Mouse (Mus musculus): ENCODE results near the gene Sec24a.
A peak's percentile ranks its signal among the peaks of the same experiment; 100 is the strongest.

DNA sequence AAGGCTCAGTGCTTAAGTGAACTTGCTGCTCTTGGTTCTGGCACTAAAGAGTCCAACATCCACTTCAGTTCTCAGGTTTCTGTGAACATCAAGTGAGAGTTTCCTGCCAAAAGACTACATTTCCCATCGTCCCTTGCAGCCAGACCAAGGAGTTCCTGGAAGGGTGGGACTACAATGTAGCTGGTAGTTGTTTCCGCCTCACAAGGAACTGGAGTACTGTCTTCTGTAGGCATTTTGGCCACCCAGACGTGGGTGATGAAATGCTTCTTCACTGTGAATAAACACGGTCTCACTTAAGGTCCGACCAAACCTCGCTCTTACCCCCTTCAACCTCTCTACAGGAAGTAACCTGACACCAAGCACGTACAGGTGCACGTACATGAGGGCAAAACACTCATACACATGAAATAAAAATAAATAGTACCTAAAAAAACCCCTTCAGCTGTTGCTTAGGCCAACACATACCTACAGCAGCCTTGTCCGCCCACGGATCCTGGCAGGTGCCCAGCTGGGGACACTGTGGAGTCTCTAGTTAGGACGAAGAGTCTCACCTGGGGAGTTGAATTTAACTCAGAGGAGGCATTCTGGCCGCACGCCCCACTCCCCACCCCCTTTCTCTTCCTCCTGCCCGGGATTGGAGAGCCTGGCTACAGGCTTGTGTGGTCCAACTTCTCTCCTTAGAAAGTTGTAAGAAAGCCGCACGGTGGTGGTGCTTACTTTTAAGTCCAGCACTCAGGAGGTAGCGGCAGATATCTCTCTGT is 42.0 kb upstream of the Sec24a start:
- TF ChIP-seq CHD2 (IDR thresholded peaks at IDR 0.05; ENCODE audit: low read depth, low read length) (no peak), ZNF384 (IDR thresholded peaks at IDR 0.05; ENCODE audit: low read depth, low read length) (peak; percentile 54; the same call in 1 of the 2 replicates), HCFC1 (IDR thresholded peaks at IDR 0.05; ENCODE audit: borderline replicate concordance, insufficient read depth, low read length) (peak; percentile 96)
